Mouse (Mus musculus): ENCODE data around the gene Elob.

Gene Elob

DNA sequence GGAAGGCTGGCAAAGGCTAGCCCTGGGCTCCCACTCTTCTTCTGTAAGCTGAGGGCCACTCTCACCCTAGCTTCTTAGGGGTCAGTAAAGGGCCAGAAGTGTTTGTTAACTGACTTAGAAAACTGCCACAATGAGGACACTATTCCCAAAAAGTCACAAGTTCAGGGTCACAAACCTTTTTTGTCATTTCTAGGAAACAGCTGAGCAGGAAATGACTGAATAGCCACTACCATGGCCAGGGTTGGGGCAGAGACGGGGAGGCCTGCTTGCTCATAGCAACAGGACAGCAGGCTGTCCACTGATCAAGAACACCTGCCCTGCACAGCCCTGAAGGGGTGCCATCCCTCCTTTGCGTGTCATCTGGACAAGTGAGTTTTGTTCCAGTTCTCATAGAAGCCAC lies 51.8 kb downstream of the Elob start:
- no peak for DNase-seq

DNA sequence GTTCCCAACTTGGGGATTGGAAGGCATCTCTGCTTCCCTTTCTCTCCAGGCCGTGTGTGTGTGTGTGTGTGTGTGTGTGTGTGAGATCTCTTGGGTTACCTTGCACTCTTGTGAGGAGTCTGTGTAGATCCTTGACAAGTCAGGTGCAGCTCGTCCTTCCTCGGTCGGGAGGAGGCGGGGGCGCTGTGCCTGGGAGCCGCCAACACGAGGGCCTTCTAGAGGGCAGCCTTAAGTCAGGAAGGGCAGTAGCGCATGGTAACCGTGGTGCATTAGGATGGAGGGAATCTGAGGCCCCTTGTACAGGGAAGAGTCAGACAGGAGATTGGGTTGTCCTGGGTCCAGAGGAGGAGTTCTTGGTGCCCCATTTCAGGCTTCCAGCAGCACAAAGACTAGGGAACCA lies 52.7 kb downstream of the Elob start:
- DNase-seq, result no peak
